Mouse (Mus musculus) embryonic stem cell, embryonic (primary cell): ENCODE measurements around the gene Slc7a11.

ENCODE experiments used
- CTCF ChIA-PET, 4 experiments: fragments of 300-600 bp in 2 of 4; fragments of 350-600 bp in 2 of 4; sonication (Branson Sonifier 250); formaldehyde crosslinking; loops; one replicate each; lab custom pipeline; 2022; ENCODE audit warnings: inconsistent platforms in 2 of 4; lab: Charles Lee
- POLR2A ChIA-PET, 4 experiments: fragments of 300-600 bp in 2 of 4; fragments of 350-600 bp in 2 of 4; sonication (Branson Sonifier 250); formaldehyde crosslinking; loops; one replicate each; lab custom pipeline; 2022; ENCODE audit warnings: antibody characterized with exemption in 4 of 4, inconsistent platforms in 1 of 4; lab: Charles Lee

The Slc7a11 gene

DNA sequence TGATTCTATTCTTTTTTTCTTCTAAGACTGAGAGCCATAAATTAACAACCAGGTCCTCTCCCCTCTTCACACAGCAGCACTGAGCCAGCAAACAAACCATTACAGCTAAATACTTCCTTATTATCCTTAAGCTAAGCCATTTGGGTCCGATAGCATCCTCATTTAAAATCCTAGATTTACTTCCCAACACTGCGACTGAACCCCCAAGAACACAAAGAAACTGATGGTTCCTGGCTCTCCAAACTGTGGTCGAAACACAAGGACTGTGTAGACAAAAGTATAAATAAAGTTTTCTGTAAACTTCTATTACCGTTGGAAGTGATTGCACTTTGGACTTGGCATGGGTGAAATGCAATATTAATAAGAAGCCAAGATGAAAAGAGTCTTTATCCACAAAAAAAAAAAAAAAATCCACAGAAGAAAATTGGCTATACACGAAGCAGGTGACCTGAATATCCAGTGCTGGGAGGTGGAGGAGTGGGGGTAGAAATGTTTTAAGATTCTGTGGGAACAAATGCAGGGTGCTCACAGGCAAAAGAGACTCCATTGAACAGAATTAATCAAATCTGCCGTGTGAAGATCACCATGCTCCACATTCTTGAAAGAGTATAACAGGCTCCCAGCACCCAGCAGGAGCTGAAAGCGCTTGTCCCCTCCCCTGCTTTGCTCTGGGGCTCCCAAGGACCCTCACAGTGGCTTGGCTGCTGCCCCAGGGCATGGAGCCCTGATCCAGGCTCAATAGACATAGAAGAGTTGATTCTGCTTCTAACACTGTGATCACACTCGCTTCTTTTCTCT lies 21.7 kb downstream of the Slc7a11 start:
- ChIA-PET POLR2A (no interaction called here), CTCF (no interaction called here)

DNA sequence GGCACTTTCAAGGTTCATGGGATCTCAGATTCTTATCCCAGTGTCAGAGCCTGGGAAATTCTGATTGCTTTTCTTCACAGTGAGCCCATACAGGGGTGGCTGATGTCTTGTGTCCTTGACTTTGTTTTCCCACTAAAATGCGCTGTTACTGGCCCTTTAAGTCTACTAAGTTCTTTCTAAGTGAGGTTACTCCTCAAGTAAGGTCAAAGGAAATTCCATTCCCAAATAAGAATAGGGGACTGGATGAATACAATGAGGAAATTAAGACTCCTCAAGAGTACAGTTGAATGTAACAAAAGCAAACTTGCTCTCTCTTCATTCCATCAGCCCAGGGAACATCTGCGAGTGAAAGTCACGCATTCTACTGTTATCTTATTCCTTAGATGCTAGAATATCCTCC lies 24.3 kb downstream of the Slc7a11 start:
- CTCF ChIA-PET, result no interaction called here
- POLR2A ChIA-PET, result no interaction called here

DNA sequence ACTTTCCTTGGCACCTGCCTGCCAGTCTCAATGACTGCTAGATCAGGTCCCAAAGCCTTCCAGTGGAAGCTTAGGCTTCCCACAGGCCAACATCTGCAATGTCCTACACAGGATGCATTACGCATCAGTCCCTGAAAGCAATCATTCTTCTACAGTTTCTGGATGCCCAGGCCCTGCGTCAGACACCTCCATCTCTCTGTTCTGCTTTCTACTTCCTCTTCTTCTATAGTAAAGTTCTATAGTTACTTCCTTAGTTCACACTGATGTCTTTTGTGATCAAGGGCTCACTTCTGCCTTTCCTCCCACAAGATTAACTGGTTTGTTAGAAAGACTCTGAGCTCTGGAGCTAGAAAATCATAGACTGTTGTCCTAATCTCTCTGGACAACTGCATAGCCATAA lies 36.6 kb downstream of the Slc7a11 start:
- CTCF ChIA-PET, result no interaction called here
- POLR2A ChIA-PET, result interaction anchor here in 1 of 4 experiments (0.7 kb wide), 1 partner anchor 1938 kb away, joined by 3 read pairs; no protein-coding TSS in a partner anchor

DNA sequence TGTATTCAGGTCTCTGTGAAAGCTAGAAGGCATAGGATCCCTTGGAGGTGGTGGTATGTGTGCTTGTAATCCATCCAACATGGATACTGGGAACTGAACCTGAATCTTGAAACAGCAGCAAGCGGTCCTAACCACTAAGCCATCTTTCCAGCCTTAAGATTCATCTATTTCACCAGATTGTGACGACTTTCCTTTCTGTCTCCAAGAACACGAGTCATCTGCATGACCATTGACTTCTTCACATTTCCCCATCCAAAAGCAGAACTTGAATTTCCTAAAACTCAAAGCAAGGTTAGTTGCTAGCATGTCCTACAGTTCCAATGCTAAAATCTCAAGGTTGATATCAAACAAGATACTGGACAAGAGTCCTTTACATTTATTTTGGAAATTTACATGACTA lies 37.5 kb downstream of the Slc7a11 start:
- ChIA-PET CTCF (no interaction called here), POLR2A (no interaction called here)

DNA sequence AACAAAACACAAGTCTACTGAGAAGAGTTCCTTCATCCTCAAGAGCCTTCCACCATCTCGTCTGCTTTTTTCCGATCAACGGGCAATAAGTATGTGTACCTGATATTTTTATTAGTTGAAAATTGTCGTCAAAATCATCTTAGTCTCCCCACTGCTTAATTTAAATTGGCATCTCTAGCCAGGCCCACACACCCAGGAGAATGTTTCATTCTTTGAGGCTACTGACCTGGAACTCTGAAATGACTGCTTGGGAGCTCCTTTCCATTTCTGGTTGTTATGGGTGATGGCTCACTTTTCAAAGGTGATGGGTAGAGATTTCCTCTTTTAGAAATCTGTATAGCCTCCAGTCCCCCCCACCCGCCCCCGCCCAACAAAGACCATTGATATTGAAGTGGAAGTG lies 54.6 kb downstream of the Slc7a11 start:
- ChIA-PET CTCF (no interaction called here), POLR2A (no interaction called here)

DNA sequence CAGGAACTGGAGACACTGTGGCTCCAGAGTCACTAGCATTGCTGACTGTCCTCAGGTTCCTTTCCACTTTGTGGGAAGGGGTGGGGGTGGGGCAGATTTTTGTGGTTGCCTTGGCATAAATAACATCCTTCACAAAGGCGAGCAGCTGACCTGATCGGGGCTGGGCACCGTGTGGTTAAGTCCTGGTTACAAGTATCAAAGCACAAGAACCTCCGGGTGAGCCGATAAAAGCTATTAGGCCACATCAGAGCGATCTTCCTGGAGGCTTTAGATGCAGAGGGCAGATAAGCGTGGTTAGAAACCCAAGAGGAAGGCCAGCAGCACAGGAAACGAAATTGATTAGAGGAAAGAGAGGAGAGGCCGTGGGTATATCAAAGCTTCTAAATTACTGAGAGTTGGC lies 55.1 kb downstream of the Slc7a11 start:
- ChIA-PET POLR2A (no interaction called here), CTCF (no interaction called here)

DNA sequence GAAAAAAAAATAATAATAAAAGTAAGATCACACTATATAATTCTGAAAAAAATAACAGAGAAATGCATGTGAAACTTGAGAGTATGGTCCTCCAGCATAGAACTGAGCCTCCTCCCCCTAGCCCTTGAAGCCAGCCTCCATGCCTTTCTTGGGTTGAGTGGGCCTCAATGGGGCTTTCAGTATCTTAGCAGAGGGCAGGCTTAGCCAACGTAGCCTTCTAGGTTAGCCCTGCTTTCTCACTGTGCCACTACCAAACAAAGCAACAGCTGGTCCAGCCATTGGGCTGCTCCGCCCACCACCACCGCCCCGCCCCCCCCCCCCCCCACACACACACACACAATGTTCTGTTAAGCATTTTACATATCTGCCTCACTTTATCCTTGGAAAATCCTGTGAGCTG lies 56.1 kb downstream of the Slc7a11 start:
- CTCF ChIA-PET, result no interaction called here
- POLR2A ChIA-PET, result no interaction called here

DNA sequence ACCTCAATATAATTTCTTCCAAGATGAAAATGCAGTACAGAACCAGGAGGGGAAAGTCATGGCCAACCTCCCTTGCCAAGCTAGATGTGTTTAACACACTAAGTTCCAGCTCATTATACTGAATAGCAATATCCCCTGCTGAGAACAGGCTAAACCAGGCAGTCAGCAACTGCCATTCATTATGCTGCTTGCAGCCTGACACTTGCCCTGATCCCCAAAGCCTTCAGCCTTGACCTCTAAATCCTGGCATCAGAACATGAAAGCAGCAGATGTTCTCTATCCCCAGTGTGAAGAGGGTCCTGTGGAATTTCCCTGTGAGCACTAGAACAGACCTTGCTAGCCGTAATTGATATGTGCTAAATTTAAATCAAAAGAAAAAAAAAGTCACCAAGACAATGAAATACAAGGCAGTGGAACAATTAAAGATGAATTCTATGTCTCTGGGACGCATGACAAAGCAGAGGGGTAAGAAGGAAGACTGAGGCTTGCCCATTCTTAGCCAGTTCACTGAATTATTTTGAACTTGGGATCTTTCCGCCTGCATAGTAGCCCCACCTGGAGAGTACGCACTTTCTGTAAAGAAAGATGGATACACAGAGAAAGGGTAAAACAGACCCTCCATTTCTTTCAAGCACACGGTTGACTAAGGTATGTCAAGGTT lies 56.7 kb downstream of the Slc7a11 start:
- CTCF ChIA-PET, result interaction anchor here in 1 of 4 experiments (0.7 kb wide), 1 partner anchor 45 kb away, joined by 6 read pairs; no protein-coding TSS in a partner anchor
- POLR2A ChIA-PET, result no interaction called here

DNA sequence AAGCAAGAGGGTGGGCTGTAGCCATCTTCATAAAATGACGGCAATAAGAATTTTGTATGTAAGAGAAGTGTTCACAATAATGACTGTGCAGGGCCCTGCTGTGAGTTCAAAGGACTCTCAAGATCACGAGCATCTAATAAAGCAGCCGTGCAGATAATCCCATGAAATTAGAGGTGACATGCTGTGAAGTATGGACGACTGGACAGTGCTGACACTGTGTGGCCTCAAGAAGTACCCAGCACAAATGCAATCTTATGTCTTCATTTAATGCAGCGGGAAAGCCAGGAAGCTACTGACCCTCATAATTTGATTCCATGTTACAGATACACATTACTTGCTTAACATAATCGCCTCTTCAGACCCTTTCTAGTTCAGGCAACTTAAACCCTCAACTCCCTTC lies 57.3 kb downstream of the Slc7a11 start:
- POLR2A ChIA-PET, result no interaction called here
- CTCF ChIA-PET, result interaction anchor here in 1 of 4 experiments (0.7 kb wide), 1 partner anchor 46 kb away, joined by 6 read pairs; no protein-coding TSS in a partner anchor

DNA sequence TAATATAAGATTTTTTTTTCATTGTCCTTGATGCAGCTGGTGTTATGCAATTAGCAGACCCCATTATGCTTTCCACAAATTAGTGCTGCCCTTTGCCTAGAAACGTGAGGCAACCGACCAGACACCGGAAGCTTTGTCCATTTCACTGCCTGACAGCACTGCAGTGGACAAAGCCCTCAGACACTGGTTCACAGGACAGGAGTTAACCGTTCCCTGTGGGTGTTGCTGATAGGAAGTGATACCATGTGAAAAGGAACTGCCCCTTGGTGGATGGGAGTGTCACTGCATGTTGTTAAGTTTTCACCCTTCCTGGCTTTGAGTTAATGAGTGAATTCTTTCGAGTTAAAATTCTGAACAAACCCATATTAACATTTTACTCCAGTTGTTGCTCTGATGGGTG lies 60.7 kb downstream of the Slc7a11 start:
- POLR2A ChIA-PET, result no interaction called here
- CTCF ChIA-PET, result no interaction called here

DNA sequence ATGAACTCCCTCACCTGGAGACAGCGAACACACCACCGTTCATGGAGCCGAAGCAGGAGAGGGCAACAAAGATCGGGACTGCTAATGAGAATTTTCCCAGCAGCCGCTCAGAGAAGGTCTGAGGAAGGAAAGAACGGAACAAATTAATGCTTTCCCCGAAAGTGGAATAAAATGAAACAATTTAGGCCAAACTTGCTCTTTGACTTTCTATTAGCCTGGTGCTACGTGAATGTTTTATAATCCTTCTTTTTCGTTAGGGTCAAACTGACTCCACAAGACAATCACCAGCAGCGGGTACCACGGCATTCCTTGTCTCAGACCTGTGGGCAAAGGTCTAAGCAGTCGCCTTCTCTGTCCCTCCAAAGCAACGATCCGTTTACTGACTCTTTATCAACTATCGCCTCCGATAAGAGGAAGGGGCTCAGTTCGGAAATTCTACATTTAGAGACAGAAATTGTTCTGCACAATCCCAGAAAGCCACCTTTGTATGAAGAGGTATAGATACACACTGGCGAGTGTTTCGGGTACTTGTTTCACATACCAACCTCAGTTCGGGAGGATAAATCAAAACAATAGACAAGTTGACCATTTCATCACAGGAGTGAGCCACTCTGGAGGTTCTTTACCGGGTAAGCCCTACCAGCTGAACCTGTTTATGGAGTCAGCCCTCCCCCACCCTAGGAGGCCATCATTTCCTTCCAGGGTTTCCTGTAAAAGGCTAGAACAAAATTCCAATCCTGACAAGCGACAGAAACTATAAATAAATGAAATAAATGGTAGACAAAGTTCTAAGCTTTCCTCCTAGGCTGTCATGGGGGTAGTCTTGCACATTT lies 61.3 kb downstream of the Slc7a11 start:
- ChIA-PET POLR2A (no interaction called here), CTCF (no interaction called here)

DNA sequence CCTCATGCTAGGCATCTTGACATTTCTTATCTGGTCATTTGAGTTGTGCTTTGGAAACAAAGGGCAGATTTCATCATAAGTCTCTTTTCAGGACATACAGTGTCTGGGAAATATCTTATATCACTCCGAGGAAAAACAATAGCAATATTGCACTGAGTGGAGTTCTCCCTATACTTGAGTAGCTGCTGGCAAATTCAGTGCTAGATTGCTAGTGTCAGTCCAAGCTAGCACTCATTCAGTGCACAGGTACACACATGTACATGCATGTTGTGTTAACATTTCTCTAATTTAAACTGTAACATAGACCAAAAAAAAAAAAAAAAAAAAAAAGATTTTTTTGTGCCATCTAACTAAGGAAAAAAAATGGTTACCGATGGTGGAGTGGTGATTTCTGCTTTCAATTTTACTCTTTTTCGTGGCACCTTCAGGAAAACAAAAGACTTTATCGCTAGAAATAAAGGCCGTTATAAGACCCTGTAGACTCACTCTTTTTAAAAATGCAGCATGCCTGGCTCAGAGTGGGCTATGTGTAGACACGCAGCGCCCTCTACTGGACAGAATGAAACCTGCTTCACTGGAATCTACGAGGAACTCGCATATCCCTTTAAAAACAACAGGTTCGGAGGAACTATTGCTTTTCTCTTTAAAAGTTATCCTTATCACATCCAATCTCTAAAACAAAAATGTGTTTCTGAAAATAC lies 62.1 kb downstream of the Slc7a11 start:
- ChIA-PET CTCF (interaction anchor here in 1 of 4 experiments (0.7 kb wide), 2 partner anchors 37 to 337 kb away, joined by 4 to 8 read pairs; no protein-coding TSS in a partner anchor), POLR2A (no interaction called here)

DNA sequence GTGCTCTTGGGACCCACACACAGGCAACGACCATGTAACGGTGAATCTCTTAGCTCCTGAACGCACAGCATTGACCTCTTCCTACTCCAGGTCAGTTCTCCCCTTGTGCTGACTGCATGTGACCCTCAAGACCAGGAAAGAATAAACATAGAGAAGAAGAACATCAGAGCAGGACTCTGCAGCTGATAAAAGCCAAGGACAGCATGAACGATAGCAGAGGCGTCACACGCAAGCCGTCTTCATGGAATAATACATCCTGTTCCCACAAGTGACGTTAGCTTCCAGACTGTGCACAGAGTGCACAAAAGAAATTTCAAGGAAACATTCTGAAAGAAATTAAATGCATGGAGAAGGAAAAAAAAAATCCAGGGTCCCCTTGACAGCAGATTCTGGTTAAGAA lies 63.5 kb downstream of the Slc7a11 start:
- ChIA-PET CTCF (interaction anchor here in 1 of 4 experiments (0.7 kb wide), 1 partner anchor 247 kb away, joined by 4 read pairs; no protein-coding TSS in a partner anchor), POLR2A (no interaction called here)

DNA sequence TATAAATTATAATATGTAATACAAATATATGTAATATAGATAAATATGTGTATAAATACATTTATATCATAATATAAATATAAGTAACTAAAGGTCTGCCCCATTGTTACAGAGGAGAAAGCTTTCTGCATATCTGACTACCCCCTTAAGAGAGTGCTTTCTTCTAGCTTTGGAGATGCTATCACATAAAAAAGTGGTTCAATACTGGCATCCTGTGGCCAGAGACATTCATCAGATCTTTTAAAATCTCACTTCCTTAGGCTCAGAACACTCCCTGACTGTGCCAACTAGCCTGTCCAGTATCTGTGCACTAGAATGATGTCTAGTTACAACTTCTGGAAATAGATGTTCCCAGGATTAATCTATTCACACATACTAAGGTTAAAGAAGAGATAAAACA lies 67.9 kb downstream of the Slc7a11 start:
- CTCF ChIA-PET, result no interaction called here
- POLR2A ChIA-PET, result no interaction called here

DNA sequence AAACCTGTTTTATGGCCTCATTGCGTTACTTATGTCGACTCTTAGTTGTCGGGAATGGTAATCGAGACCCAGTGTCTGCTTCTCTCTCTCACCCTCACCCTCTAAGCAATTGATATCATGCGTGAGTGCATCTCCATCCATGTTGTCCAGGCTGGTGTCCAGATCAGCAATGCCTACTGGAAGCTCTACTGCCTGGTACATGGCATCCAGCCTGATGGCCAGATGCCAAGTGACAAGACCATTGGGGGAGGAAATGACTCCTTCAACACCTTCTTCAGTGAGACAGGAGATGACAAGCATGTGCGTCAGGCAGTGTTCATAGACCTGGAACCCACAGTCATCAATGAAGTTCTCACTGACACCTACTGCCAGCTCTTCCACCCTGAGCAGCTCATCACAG lies 73.6 kb downstream of the Slc7a11 start:
- CTCF ChIA-PET, result no interaction called here
- POLR2A ChIA-PET, result no interaction called here

DNA sequence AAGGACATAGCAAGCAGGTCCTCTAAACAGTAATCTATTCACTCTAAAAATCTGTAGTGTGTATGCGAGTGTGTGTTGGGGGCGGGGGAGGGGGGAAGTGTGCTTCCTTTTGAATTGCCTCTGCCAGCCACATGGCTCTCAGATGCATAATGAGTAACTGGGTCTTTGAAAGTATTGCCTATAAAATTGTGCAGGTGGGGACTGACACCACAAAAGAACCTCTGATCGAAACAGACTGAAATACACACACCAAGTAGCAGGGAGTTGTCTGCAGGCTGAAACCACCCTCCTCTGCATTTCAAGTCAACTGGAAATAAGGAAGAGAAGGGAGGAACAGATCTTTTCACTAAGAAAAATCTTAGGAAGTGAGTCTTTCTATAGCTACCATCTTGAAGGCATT lies 76.2 kb downstream of the Slc7a11 start:
- POLR2A ChIA-PET, result no interaction called here
- CTCF ChIA-PET, result no interaction called here

DNA sequence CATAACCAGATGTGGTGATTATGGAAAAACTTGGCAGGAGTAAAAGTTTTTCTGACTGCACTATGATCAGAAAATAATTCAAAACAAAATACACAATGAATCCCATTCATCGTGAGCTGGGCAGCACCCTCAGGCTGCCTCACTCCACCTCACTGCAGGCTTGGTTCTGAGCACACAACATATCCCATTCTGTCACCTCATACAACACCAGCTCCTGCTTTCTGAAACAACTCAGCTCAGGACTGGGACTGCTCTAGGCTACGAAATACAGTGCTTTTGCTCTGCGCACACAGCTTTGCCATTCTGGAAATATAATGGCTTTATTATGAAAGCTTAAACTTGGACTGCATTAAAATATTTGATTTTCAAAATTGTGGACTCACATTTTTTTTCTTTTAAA lies 79.8 kb downstream of the Slc7a11 start:
- POLR2A ChIA-PET, result no interaction called here
- CTCF ChIA-PET, result no interaction called here

DNA sequence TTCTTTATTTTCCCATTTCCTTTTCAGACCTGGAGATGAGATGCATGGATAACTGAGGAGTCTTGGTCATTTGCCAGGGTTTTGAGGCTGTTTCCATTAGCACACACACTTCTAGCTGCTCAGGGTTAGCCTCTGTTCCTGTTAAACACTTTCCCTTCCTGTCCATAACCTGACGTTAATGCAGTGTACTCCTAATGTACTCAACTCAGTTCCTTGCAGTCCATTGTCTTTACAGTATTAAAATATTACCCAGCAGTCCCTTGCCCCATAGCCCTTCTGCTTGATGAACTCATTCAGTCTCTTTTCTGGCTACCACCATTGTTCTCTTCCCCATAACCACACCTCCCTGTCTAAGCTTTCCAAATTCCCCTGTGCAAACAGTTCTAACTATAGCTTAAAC lies 96.3 kb downstream of the Slc7a11 start:
- CTCF ChIA-PET, result no interaction called here
- POLR2A ChIA-PET, result no interaction called here

DNA sequence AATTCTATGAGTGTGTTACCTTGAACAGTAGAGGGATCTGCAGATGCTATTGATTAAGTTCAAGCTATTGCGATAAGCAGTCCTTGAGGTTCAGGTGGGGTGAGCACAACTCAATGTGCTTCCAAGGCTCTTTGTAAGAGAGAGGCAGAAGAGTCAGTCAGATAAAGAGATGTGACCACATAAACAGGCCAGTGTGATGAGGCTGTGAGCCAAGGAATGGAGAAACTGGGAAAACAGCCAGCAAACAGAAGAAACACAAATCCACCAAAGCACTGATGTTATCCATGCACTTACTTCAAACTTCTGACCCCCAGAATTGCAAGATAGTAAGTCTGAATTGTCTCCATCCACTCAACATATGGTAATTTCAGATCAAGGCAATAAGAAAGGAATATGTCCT lies 99.0 kb downstream of the Slc7a11 start:
- ChIA-PET CTCF (no interaction called here), POLR2A (no interaction called here)
